Mouse (Mus musculus) spleen, adult 2 months (tissue): ENCODE data around the gene Vdac2. TPM values are rescaled to one million over a fixed set of nuclear protein-coding genes. Genes with fewer than 3 reads are reported as not detected.

Experiments used
- DNase-seq, 2 experiments: peaks; one replicate each; pipeline versions ENCODE4 v3.0.0 to v3.0.0-alpha.2; 2012 to 2021; ENCODE audit warnings: low spot score in 2 of 2, low read depth in 1 of 2
- H3K27ac ChIP-seq: fragments of 200-500 bp; 2 replicates; pipeline ENCODE4 v1.5.1; 2012; ENCODE audit warnings: low read length, inconsistent platforms; ENCODE audit not compliant: insufficient read depth
- H3K27me3 ChIP-seq: fragments of 200-500 bp; 2 replicates; pipeline ENCODE4 v1.6.1; 2012; ENCODE audit warnings: mild to moderate bottlenecking, moderate library complexity, low read length, inconsistent platforms; ENCODE audit not compliant: control insufficient read depth, insufficient read depth
- H3K36me3 ChIP-seq: fragments of 200-500 bp; 2 replicates; pipeline ENCODE4 v1.6.1; 2012; ENCODE audit warnings: mild to moderate bottlenecking, low read length, inconsistent platforms; ENCODE audit not compliant: control insufficient read depth, insufficient read depth
- H3K4me1 ChIP-seq: fragments of 200-500 bp; 2 replicates; pipeline ENCODE4 v1.6.1; 2011; ENCODE audit warnings: inconsistent platforms; ENCODE audit not compliant: control insufficient read depth, insufficient read depth, insufficient read length
- H3K4me3 ChIP-seq: fragments of 200-500 bp; 2 replicates; pipeline ENCODE4 v1.5.1; 2011; ENCODE audit warnings: mild to moderate bottlenecking, inconsistent platforms; ENCODE audit not compliant: insufficient read depth, insufficient read length; ENCODE audit errors: extremely low read depth
- CTCF ChIP-seq: fragments of 200-500 bp; IDR thresholded peaks from 2 replicates; pipeline ENCODE4 v1.5.1; 2011; ENCODE audit warnings: mild to moderate bottlenecking, inconsistent platforms; ENCODE audit not compliant: insufficient read depth, insufficient read length, insufficient replicate concordance; ENCODE audit errors: extremely low read depth
- POLR2A ChIP-seq: fragments of 200-500 bp; IDR thresholded peaks from 2 replicates; pipeline ENCODE4 v1.6.1; 2011; ENCODE audit warnings: low read depth, low read length, inconsistent platforms
- WGBS: fragments of 180-500 bp; shearing (Covaris S2); methylation state at CpG from one replicate; pipeline ENCODE4 v1.1.7; 2018; 5-methylcytosine and 5-hydroxymethylcytosine counted together
- polyA plus RNA-seq: library from polyadenylated mRNA; depleted of rRNA; stranded (reverse); fragments of >200 nt; gene quantifications from 2 replicates; pipeline ENCODE4 v1.2.3, GENCODE M21; 2012; rRNA removed

Gene Vdac2
- polyA plus RNA-seq, result 59.8 and 66.8 TPM in 2 replicates

- WGBS, result 95% methylated on average over 2 of the region's 2 CpGs
- H3K27me3 ChIP-seq, result no peaks in the 10 kb centered on the region
- no peak for DNase-seq
- H3K4me1 ChIP-seq, result no peaks in the 10 kb centered on the region
- H3K36me3 ChIP-seq, result no peaks in the 10 kb centered on the region
- TF ChIP-seq POLR2A (no peak), CTCF (no peak)
- H3K27ac ChIP-seq, result no peak within 1 kb of the TSS; the same call in 1 of the 2 replicates
- H3K4me3 ChIP-seq, result no peak within 1 kb of the TSS
These were observed at the start of gene Vdac2 for GRCm38 (mm10) chr14:21824938-21825337. Gene Vdac2 (plus strand): TSS chr14:21825238.

DNA sequence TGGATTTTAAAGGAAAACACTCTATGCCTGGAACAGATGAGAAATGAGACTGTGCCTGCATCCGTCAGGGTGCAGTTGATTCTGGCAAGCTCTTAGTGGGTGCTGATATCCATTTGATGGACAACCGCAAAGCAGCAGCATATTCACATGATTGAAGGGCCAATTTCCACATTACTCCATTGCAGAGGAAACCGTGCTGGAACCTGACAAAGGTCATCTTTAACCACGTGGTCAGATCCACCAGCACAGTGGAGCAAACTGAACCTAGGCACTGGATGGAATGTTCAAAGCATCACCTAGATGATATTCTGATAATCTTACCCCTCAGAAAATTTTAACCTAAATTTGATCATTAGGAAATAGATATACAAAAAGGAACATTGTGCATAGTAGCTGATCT lies 48.8 kb upstream of the Vdac2 start:
- DNase-seq, result no peak
- Histone ChIP-seq H3K4me3 (no peak overlapping the region), H3K4me1 (no peaks in the 10 kb centered on the region; the same call in 1 of the 2 replicates), H3K27ac (no peak overlapping the region), H3K36me3 (peaks cover 13% of the 10 kb centered on the region), H3K27me3 (no peaks in the 10 kb centered on the region)
- TF ChIP-seq CTCF, result no peak
- TF ChIP-seq POLR2A, result no peak
- WGBS, result 88% methylated on average over 4 of the region's 4 CpGs

DNA sequence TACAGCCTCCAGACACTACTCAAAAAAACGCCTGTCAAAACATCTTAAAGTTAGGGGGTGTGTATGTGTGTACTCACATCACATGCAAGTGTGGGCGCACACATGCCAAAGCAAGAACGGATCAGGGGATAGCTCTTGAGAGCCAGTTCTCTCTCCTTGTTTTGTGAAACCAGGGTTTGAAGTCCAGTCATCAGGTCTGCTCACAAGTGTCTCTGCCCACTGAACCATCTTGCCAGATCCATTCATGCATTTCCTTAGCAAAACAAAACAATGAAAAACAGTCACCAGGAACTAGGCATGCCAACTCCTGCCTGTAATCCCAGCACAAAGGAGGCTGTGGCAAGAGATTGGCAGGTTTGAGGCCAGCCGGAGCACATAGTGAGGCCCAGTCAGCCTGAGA lies 38.5 kb upstream of the Vdac2 start:
- WGBS, result 93% methylated on average over 4 of the region's 4 CpGs
- Histone ChIP-seq H3K36me3 (peaks cover 11% of the 10 kb centered on the region), H3K27ac (no peak overlapping the region), H3K4me3 (no peak overlapping the region), H3K4me1 (no peaks in the 10 kb centered on the region; the same call in 1 of the 2 replicates), H3K27me3 (no peaks in the 10 kb centered on the region)
- TF ChIP-seq POLR2A, result no peak
- TF ChIP-seq CTCF, result no peak
- no peak for DNase-seq

- peaks cover 9% of the 10 kb centered on the region for H3K36me3 ChIP-seq
- 84% methylated on average over 3 of the region's 3 CpGs for WGBS
- no peaks in the 10 kb centered on the region for H3K27me3 ChIP-seq
- no peak for DNase-seq
- H3K4me1 ChIP-seq, result no peaks in the 10 kb centered on the region; the same call in 1 of the 2 replicates
- no peak overlapping the region for H3K27ac ChIP-seq
- TF ChIP-seq POLR2A (no peak), CTCF (no peak)
- H3K4me3 ChIP-seq, result no peak overlapping the region
These were observed 37.7 kb upstream of the Vdac2 start for GRCm38 (mm10) chr14:21787374-21787773.

DNA sequence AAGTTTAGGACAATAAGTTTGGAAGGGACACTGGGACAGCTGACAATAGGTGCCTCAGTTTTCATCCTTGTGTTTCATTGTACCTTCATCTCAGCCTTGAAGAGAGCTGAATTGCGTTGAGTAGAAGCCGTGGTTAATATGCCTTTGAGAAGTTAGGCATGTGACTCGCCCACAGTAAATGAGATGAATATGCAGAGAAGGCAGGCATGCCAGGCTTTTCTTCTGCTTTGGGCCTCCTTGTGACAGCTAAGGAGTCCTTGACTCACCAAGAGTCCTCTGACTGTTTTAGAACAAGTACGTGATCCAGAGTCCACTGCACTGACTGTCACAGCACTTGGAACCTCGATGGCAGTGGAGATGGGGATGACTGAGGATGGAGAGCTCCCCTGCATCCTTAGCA lies 36.9 kb upstream of the Vdac2 start:
- no peak overlapping the region for H3K27ac ChIP-seq
- 95% methylated on average over 5 of the region's 5 CpGs for WGBS
- no peaks in the 10 kb centered on the region; the same call in 1 of the 2 replicates for H3K4me1 ChIP-seq
- H3K36me3 ChIP-seq, result peaks cover 11% of the 10 kb centered on the region
- TF ChIP-seq CTCF (no peak), POLR2A (no peak)
- no peak overlapping the region for H3K4me3 ChIP-seq
- no peak for DNase-seq
- H3K27me3 ChIP-seq, result no peaks in the 10 kb centered on the region

- Histone ChIP-seq H3K27me3 (no peaks in the 10 kb centered on the region), H3K4me3 (no peak overlapping the region), H3K36me3 (peaks cover 14% of the 10 kb centered on the region), H3K4me1 (no peaks in the 10 kb centered on the region; the same call in 1 of the 2 replicates), H3K27ac (no peak overlapping the region)
- 92% methylated on average over 9 of the region's 9 CpGs for WGBS
- TF ChIP-seq CTCF (no peak), POLR2A (no peak)
- DNase-seq, result no peak
These were observed 34.3 kb upstream of the Vdac2 start for GRCm38 (mm10) chr14:21790585-21791251.

DNA sequence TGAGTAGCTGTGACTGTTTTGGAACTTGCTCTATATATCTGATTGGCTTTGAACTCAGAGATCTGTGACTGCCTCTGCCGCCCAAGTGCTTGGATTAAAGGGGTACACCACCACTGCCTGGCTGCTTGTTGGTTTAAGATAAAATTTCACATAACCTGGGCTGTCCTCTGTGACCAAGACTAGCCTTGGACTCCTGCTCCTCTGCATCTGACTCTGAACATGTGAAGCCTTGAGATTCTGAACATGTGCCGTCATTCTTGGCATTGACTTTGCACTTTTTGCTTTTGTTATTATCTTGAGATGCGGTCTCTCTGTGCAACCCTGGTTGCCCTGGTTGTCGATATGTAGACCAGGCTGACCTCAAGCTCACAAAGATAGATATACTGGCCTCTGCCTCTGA lies 33.3 kb upstream of the Vdac2 start:
- TF ChIP-seq CTCF (no peak), POLR2A (no peak)
- H3K4me3 ChIP-seq, result no peak overlapping the region
- 93% methylated on average over 4 of the region's 4 CpGs for WGBS
- peaks cover 12% of the 10 kb centered on the region for H3K36me3 ChIP-seq
- H3K27ac ChIP-seq, result no peak overlapping the region
- no peak for DNase-seq
- no peaks in the 10 kb centered on the region; the same call in 1 of the 2 replicates for H3K4me1 ChIP-seq
- no peaks in the 10 kb centered on the region for H3K27me3 ChIP-seq
